Mouse (Mus musculus): Measurements from ENCODE around the gene Chit1. TPM values are rescaled to one million over a fixed set of nuclear protein-coding genes. Genes with fewer than 3 reads are reported as not detected.

The Chit1 gene
- total RNA-seq, 1 experiment, result 0.13 TPM

- in situ Hi-C loops (cut with MboI; ENCODE audit: low sequenced_read_pairs in 2 of 2, unreplicated experiment in 2 of 2), result no loop called here
- H3K36me3 ChIP-seq (ENCODE audit: control insufficient read depth, insufficient read depth, low read length, poor library complexity, severe bottlenecking), result no peaks in the 10 kb centered on the region
- no peak overlapping the region for H3K4me3 ChIP-seq (ENCODE audit: insufficient read depth in 1 of 2, low read depth in 1 of 2, low read length in 2 of 2, poor library complexity in 1 of 2, severe bottlenecking in 1 of 2)
- no peak for TF ChIP-seq HCFC1 (IDR thresholded peaks at IDR 0.05; ENCODE audit: borderline replicate concordance, insufficient read depth, low read length)
- no peak for TF ChIP-seq CHD2 (IDR thresholded peaks at IDR 0.05; ENCODE audit: low read depth, low read length)
- TF ChIP-seq ZNF384 (IDR thresholded peaks at IDR 0.05; ENCODE audit: low read depth, low read length), result no peak
- TF ChIP-seq MAFK (IDR thresholded peaks at IDR 0.05; ENCODE audit: insufficient read depth, low read depth, low read length), result no peak
- no peak for TF ChIP-seq ZC3H11A (IDR thresholded peaks at IDR 0.05; ENCODE audit: borderline replicate concordance, low read depth, low read length)
- H3K27ac ChIP-seq (ENCODE audit: insufficient read depth, low read depth, low read length, poor library complexity, severe bottlenecking), result no peak overlapping the region
- 0 out of 4 replicates have a peak, but pooled peaks cover 0 to 2% of the 10 kb centered on the region in 2 experiments for H3K4me1 ChIP-seq (ENCODE audit: control insufficient read depth in 2 of 2, insufficient read depth in 2 of 2, low read length in 2 of 2, poor library complexity in 1 of 2)
- no peak overlapping the region for H3K9ac ChIP-seq (ENCODE audit: insufficient read depth, low read depth, low read length, poor library complexity, severe bottlenecking)
- DNase-seq (ENCODE audit: low read depth, low spot score), result no peak
- H3K9me3 ChIP-seq (ENCODE audit: control insufficient read depth, insufficient read depth, low read depth, low read length), result no peaks in the 10 kb centered on the region
Measured at GRCm38 (mm10) chr1:134173081-134173480, 62.0 kb downstream of the Chit1 start.

DNA sequence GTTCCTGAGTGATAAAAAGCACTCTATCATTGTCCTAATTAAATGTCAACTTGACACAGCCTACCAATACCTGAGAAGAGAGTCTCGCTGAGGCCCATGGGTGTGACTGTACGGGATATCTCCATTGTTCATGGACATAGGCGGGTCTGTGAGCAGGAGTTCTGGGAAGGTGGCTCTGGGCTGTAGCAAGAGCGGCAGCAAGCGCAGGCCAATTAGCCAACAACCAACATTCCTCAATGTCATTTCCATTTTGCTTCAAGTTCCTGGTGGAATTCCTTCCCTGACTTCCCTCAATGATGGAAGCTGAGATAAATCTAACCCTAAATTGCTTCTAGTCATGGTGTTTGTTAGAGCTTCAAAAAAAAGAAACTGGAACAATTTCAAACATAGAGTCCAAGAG lies 66.9 kb downstream of the Chit1 start:
- no peaks in the 10 kb centered on the region for H3K36me3 ChIP-seq (ENCODE audit: control insufficient read depth, insufficient read depth, low read length, poor library complexity, severe bottlenecking)
- no peak overlapping the region for H3K4me3 ChIP-seq (ENCODE audit: insufficient read depth in 1 of 2, low read depth in 1 of 2, low read length in 2 of 2, poor library complexity in 1 of 2, severe bottlenecking in 1 of 2)
- in situ Hi-C loops (cut with MboI; ENCODE audit: low sequenced_read_pairs in 2 of 2, unreplicated experiment in 2 of 2), result no loop called here
- H3K9me3 ChIP-seq (ENCODE audit: control insufficient read depth, insufficient read depth, low read depth, low read length), result no peaks in the 10 kb centered on the region
- 0 out of 4 replicates have a peak, but pooled peaks cover 0 to 2% of the 10 kb centered on the region in 2 experiments for H3K4me1 ChIP-seq (ENCODE audit: control insufficient read depth in 2 of 2, insufficient read depth in 2 of 2, low read length in 2 of 2, poor library complexity in 1 of 2)
- DNase-seq (ENCODE audit: low read depth, low spot score), result no peak
- H3K27ac ChIP-seq (ENCODE audit: insufficient read depth, low read depth, low read length, poor library complexity, severe bottlenecking), result no peak overlapping the region
- H3K9ac ChIP-seq (ENCODE audit: insufficient read depth, low read depth, low read length, poor library complexity, severe bottlenecking), result no peak overlapping the region
- TF ChIP-seq ZNF384 (IDR thresholded peaks at IDR 0.05; ENCODE audit: low read depth, low read length) (no peak), MAFK (IDR thresholded peaks at IDR 0.05; ENCODE audit: insufficient read depth, low read depth, low read length) (no peak), CHD2 (IDR thresholded peaks at IDR 0.05; ENCODE audit: low read depth, low read length) (no peak), HCFC1 (IDR thresholded peaks at IDR 0.05; ENCODE audit: borderline replicate concordance, insufficient read depth, low read length) (no peak), ZC3H11A (IDR thresholded peaks at IDR 0.05; ENCODE audit: borderline replicate concordance, low read depth, low read length) (no peak)

GRCm38 (mm10) chr1:134182025-134182424 lies 71.0 kb downstream of the Chit1 start, which contains the start of gene Chil1:
Gene Chil1, plus strand, starts transcription at chr1:134182176.
- Histone ChIP-seq H3K4me3 (ENCODE audit: insufficient read depth in 1 of 2, low read depth in 1 of 2, low read length in 2 of 2, poor library complexity in 1 of 2, severe bottlenecking in 1 of 2) (no peak within 1 kb of the TSS), H3K36me3 (ENCODE audit: control insufficient read depth, insufficient read depth, low read length, poor library complexity, severe bottlenecking) (no peaks in the 10 kb centered on the region), H3K27ac (ENCODE audit: insufficient read depth, low read depth, low read length, poor library complexity, severe bottlenecking) (no peak within 1 kb of the TSS), H3K9ac (ENCODE audit: insufficient read depth, low read depth, low read length, poor library complexity, severe bottlenecking) (no peak within 1 kb of the TSS), H3K9me3 (ENCODE audit: control insufficient read depth, insufficient read depth, low read depth, low read length) (no peaks in the 10 kb centered on the region), H3K4me1 (ENCODE audit: control insufficient read depth in 2 of 2, insufficient read depth in 2 of 2, low read length in 2 of 2, poor library complexity in 1 of 2) (0 out of 4 replicates have a peak, but pooled peaks cover 0 to 2% of the 10 kb centered on the region in 2 experiments)
- DNase-seq (ENCODE audit: low read depth, low spot score), result no peak
- in situ Hi-C loops (cut with MboI; ENCODE audit: low sequenced_read_pairs in 2 of 2, unreplicated experiment in 2 of 2), result no loop called here
- TF ChIP-seq MAFK (IDR thresholded peaks at IDR 0.05; ENCODE audit: insufficient read depth, low read depth, low read length) (no peak), CHD2 (IDR thresholded peaks at IDR 0.05; ENCODE audit: low read depth, low read length) (no peak), HCFC1 (IDR thresholded peaks at IDR 0.05; ENCODE audit: borderline replicate concordance, insufficient read depth, low read length) (no peak), ZNF384 (IDR thresholded peaks at IDR 0.05; ENCODE audit: low read depth, low read length) (no peak), ZC3H11A (IDR thresholded peaks at IDR 0.05; ENCODE audit: borderline replicate concordance, low read depth, low read length) (no peak)

GRCm38 (mm10) chr1:134184089-134184488 lies 73.0 kb downstream of the Chit1 start:
- DNase-seq (ENCODE audit: low read depth, low spot score), result no peak
- H3K9ac ChIP-seq (ENCODE audit: insufficient read depth, low read depth, low read length, poor library complexity, severe bottlenecking), result no peak overlapping the region
- peaks cover 5 to 8% of the 10 kb centered on the region in 2 experiments; a peak in 3 of 4 replicates for H3K4me1 ChIP-seq (ENCODE audit: control insufficient read depth in 2 of 2, insufficient read depth in 2 of 2, low read length in 2 of 2, poor library complexity in 1 of 2)
- H3K27ac ChIP-seq (ENCODE audit: insufficient read depth, low read depth, low read length, poor library complexity, severe bottlenecking), result no peak overlapping the region
- in situ Hi-C loops (cut with MboI; ENCODE audit: low sequenced_read_pairs in 2 of 2, unreplicated experiment in 2 of 2), result no loop called here
- TF ChIP-seq ZC3H11A (IDR thresholded peaks at IDR 0.05; ENCODE audit: borderline replicate concordance, low read depth, low read length) (no peak), ZNF384 (IDR thresholded peaks at IDR 0.05; ENCODE audit: low read depth, low read length) (no peak), HCFC1 (IDR thresholded peaks at IDR 0.05; ENCODE audit: borderline replicate concordance, insufficient read depth, low read length) (no peak), CHD2 (IDR thresholded peaks at IDR 0.05; ENCODE audit: low read depth, low read length) (no peak), MAFK (IDR thresholded peaks at IDR 0.05; ENCODE audit: insufficient read depth, low read depth, low read length) (no peak)
- H3K9me3 ChIP-seq (ENCODE audit: control insufficient read depth, insufficient read depth, low read depth, low read length), result no peaks in the 10 kb centered on the region
- H3K4me3 ChIP-seq (ENCODE audit: insufficient read depth in 1 of 2, low read depth in 1 of 2, low read length in 2 of 2, poor library complexity in 1 of 2, severe bottlenecking in 1 of 2), result no peak overlapping the region
- H3K36me3 ChIP-seq (ENCODE audit: control insufficient read depth, insufficient read depth, low read length, poor library complexity, severe bottlenecking), result no peaks in the 10 kb centered on the region
